In the genomic region with DNA sequence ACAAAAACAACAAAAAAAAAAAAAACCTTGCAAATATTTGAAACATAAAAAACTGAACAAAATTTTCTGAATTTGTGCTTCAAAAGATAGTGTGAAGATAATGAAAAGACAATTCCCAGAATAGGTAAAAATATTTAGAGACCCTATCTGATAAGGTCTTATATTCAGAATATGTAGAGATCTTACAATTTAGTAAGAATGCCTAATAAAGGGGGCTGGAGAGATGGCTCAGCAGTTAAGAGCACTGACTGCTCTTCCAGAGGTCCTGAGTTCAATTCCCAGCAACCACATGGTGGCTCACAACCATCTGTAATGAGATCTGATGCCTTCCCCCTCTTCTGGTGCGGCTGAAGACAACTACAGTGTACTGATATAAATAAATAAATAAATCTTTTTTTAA, we compare ENCODE assay signal across 4 mouse cellular contexts. TPM values are rescaled to one million over a fixed set of nuclear protein-coding genes. Genes with fewer than 3 reads are reported as not detected.
A peak's percentile ranks its signal among the peaks of the same experiment; 100 is the strongest.
DNase-seq lines count a peak whose midpoint lies in the region; TF ChIP-seq lines count a peak whose summit lies in the region.
"Not testable (repeated sequence)": the region's sequence is repeated elsewhere in the genome, so short reads cannot be mapped to it uniquely, and the experiment has no call there.
"Had no signal": no experiment of that assay in that cellular context is flagged by ENCODE, and none has a peak within 500 bp of the region (broad histone marks: within the 10 kb centered on the region; RNA-seq: fewer than 3 reads in every experiment).

No protein-coding gene starts in this region.

- not testable (repeated sequence) for DNase-seq in CH12.LX (ENCODE audit: extremely low read depth); MEL (ENCODE audit: low read depth, low spot score)
- peak; percentile 10 for DNase-seq in heart, adult 11 months

- dilution Hi-C loops in CH12.LX (cut with MboI; ENCODE audit: extremely low pct_ligation_motif_present, extremely low pct_unique_long_range_greater_than_20kb, low sequenced_read_pairs), result not testable (repeated sequence)

- not testable (repeated sequence) for TF ChIP-seq EP300 in CH12.LX (IDR thresholded peaks at IDR 0.05; ENCODE audit: low read length); MEL (IDR thresholded peaks at IDR 0.05; ENCODE audit: low read depth in 1 of 2, low read length in 2 of 2)

- not testable (repeated sequence) for H3K9ac ChIP-seq in CH12.LX (ENCODE audit: insufficient read depth, low read depth); MEL (ENCODE audit: control insufficient read depth, low read depth, low read length, poor library complexity, severe bottlenecking)

- not testable (repeated sequence) for TF ChIP-seq RAD21 in CH12.LX (IDR thresholded peaks at IDR 0.05; ENCODE audit: low read depth, low read length); MEL (IDR thresholded peaks at IDR 0.05; ENCODE audit: low read depth, low read length)

- H3K4me1 ChIP-seq in CH12.LX (ENCODE audit: control insufficient read depth in 1 of 2, insufficient read depth in 2 of 2) (peaks cover 4 to 33% of the 10 kb centered on the region in 2 experiments), MEL (ENCODE audit: control insufficient read depth in 1 of 2, insufficient read depth in 2 of 2, low read length in 2 of 2) (peaks cover 8 to 25% of the 10 kb centered on the region in 2 experiments; a peak in 3 of 4 replicates)

- not testable (repeated sequence) for H3K9me3 ChIP-seq in CH12.LX (replicated peaks; ENCODE audit: low read length); MEL (replicated peaks; ENCODE audit: insufficient read depth, low read length)

- in situ Hi-C loops in CH12.LX (cut with MboI; ENCODE audit: low pct_ligation_motif_present, low pct_unique_long_range_greater_than_20kb, low sequenced_read_pairs), result not testable (repeated sequence)

- peaks cover 17 to 26% of the 10 kb centered on the region in 2 experiments for H3K36me3 ChIP-seq in CH12.LX (replicated peaks in 1 of 2; ENCODE audit: control insufficient read depth in 1 of 2, insufficient read depth in 1 of 2, low read length in 1 of 2)
- peaks cover 1 to 27% of the 10 kb centered on the region in 2 experiments for H3K36me3 ChIP-seq in MEL (ENCODE audit: control insufficient read depth in 1 of 2, insufficient read depth in 2 of 2, low read length in 2 of 2)

- H3K27me3 ChIP-seq in CH12.LX (replicated peaks); MEL (ENCODE audit: control insufficient read depth in 1 of 2, insufficient read depth in 2 of 2, low read length in 2 of 2): not testable (repeated sequence)

- H3K27ac ChIP-seq in CH12.LX (ENCODE audit: insufficient read depth, low read depth); MEL (ENCODE audit: control insufficient read depth, low read depth, low read length): not testable (repeated sequence)

- H3K79me2 ChIP-seq in CH12.LX (replicated peaks; ENCODE audit: control insufficient read depth, extremely low read depth, insufficient read depth, poor library complexity, severe bottlenecking) (peaks cover 35% of the 10 kb centered on the region), MEL (ENCODE audit: control insufficient read depth, insufficient read depth, low read length, poor library complexity) (peaks cover 33% of the 10 kb centered on the region)

- H3K4me2 ChIP-seq in CH12.LX (ENCODE audit: insufficient read depth, low read depth, poor library complexity, severe bottlenecking), result not testable (repeated sequence)

- not testable (repeated sequence) for TF ChIP-seq CTCF in CH12.LX (conservative IDR thresholded peaks at IDR 0.05 in 1 of 2, IDR thresholded peaks at IDR 0.05 in 1 of 2; ENCODE audit: low read depth in 2 of 2, low read length in 2 of 2); MEL (IDR thresholded peaks at IDR 0.05 in 2 of 3, conservative IDR thresholded peaks at IDR 0.05 in 1 of 3; ENCODE audit: control insufficient read depth in 1 of 3, insufficient read depth in 1 of 3, low read depth in 2 of 3, low read length in 3 of 3, poor library complexity in 1 of 3, severe bottlenecking in 1 of 3)

- H3K4me3 ChIP-seq in CH12.LX (replicated peaks in 1 of 3; ENCODE audit: low read depth in 2 of 3, low read length in 2 of 3, poor library complexity in 1 of 3), result not testable (repeated sequence)
- H3K4me3 ChIP-seq in MEL (ENCODE audit: control insufficient read depth in 1 of 2, insufficient read depth in 1 of 2, low read depth in 2 of 2, low read length in 2 of 2), result peak overlapping the region in 1 of 2 experiments; percentile 89; a peak in 1 of 4 replicates

- TF ChIP-seq POLR2A in CH12.LX (IDR thresholded peaks at IDR 0.05; ENCODE audit: low read depth, low read length); MEL (IDR thresholded peaks at IDR 0.05; ENCODE audit: control insufficient read depth in 1 of 2, insufficient read depth in 1 of 2, low read depth in 1 of 2, low read length in 2 of 2, poor library complexity in 1 of 2): not testable (repeated sequence)

TF ChIP-seq in CH12.LX, 34 proteins besides CTCF, POLR2A, EP300 and RAD21:
- TF ChIP-seq TBP (conservative IDR thresholded peaks at IDR 0.05; ENCODE audit: low read depth, low read length), result peak; percentile 73

TF ChIP-seq in MEL, 35 proteins besides CTCF, POLR2A, EP300 and RAD21:
- 0 out of 2 replicates have a peak, but pooled peaks have one; percentile 3 for TF ChIP-seq GATA1 (IDR thresholded peaks at IDR 0.05; ENCODE audit: low read depth, low read length)
- peak; percentile 92 for TF ChIP-seq TBP (IDR thresholded peaks at IDR 0.05; ENCODE audit: low read depth, low read length)
- TF ChIP-seq MAFK (IDR thresholded peaks at IDR 0.05; ENCODE audit: borderline replicate concordance, low read depth, low read length), result peak; percentile 33; the same call in 1 of the 2 replicates

RNA-seq across cellular contexts. Expression of a gene that starts 1.6 kb away (rescaled TPM):
- total RNA-seq in CH12.LX (2012; rRNA removed), result 41.9 and 62.3 TPM in 2 replicates
- total RNA-seq in CH12.LX (2014; rRNA removed), result 65.2 and 72.7 TPM in 2 replicates
- polyA plus RNA-seq in CH12.LX (2012; ENCODE audit: insufficient read length, low read depth), result 121 and 141 TPM in 2 replicates
- total RNA-seq in MEL (2012; rRNA removed), result 70.6 and 84.4 TPM in 2 replicates
- 10 to 100 TPM in 1 of 2 experiments, not detected in 1; 90.5 TPM for polyA plus RNA-seq in MEL (2012; ENCODE audit: insufficient read depth in 1 of 2, insufficient read length in 2 of 2, low read depth in 1 of 2, low replicate concordance in 2 of 2, missing spikeins in 1 of 2)

RNA-seq across cellular contexts. Expression of a gene that starts 21.4 kb away (rescaled TPM):
- total RNA-seq in CH12.LX (2012; rRNA removed) (47.4 and 56.9 TPM in 2 replicates), CH12.LX (2014; rRNA removed) (52.0 and 54.6 TPM in 2 replicates), MEL (2012; rRNA removed) (not detected in 2 replicates)
- polyA plus RNA-seq in CH12.LX (2012; ENCODE audit: insufficient read length, low read depth) (55.9 and 61.2 TPM in 2 replicates), MEL (2012; ENCODE audit: insufficient read depth in 1 of 2, insufficient read length in 2 of 2, low read depth in 1 of 2, low replicate concordance in 2 of 2, missing spikeins in 1 of 2) (not detected)
- polyA plus RNA-seq: G1E had no signal

RNA-seq across cellular contexts. Expression of a gene that starts 27.2 kb away (rescaled TPM):
- total RNA-seq in CH12.LX (2012; rRNA removed) (26.1 and 38.4 TPM in 2 replicates), CH12.LX (2014; rRNA removed) (195 and 214 TPM in 2 replicates), MEL (2012; rRNA removed) (121 and 123 TPM in 2 replicates)
- polyA plus RNA-seq in CH12.LX (2012; ENCODE audit: insufficient read length, low read depth) (85.4 and 108 TPM in 2 replicates), MEL (2012; ENCODE audit: insufficient read depth in 1 of 2, insufficient read length in 2 of 2, low read depth in 1 of 2, low replicate concordance in 2 of 2, missing spikeins in 1 of 2) (100 to 1,000 TPM; 174 to 334 TPM)

Comparison
In these comparisons a context has a peak if more than half of its experiments do, and no peak if none do; other contexts are left out.
1. RNA of a gene that starts 21.4 kb away (total RNA-seq): 47.4 to 56.9 TPM in CH12.LX; not detected in MEL; every median in the first group is over 10 times any median in the second.